Mouse (Mus musculus): ENCODE measurements around the gene Szrd1. TPM values are rescaled to one million over a fixed set of nuclear protein-coding genes. Genes with fewer than 3 reads are reported as not detected.

Szrd1 gene
- 40.5 and 42.4 TPM in 2 replicates for polyA plus RNA-seq (2015; fragmentation: Nextera tagmentation; extraction: Ambion mirVana)

GRCm38 (mm10) chr4:141139116-141139970 is at the start of gene Szrd1:
Gene Szrd1, minus strand, starts transcription at chr4:141139775.
- H3K27me3 ChIP-seq = no peaks in the 10 kb centered on the region
- H3K36me3 ChIP-seq = peaks cover 5% of the 10 kb centered on the region; the same call in 1 of the 2 replicates
- peak within 1 kb of the TSS; percentile 76 for H3K4me3 ChIP-seq
- whole genome bisulfite sequencing = under 1% methylated on average over 62 of the region's 63 CpGs
- peak within 1 kb of the TSS; percentile 86 for H3K9ac ChIP-seq
- H3K4me1 ChIP-seq = peaks cover 41% of the 10 kb centered on the region
- ATAC-seq (ENCODE audit: insufficient number of reproducible peaks, insufficient read depth, low FRiP score, low TSS enrichment, low read depth) = peak; percentile 87
- peak within 1 kb of the TSS; percentile 83 for H3K4me2 ChIP-seq
- peak within 1 kb of the TSS; percentile 97 for H3K27ac ChIP-seq
- no peaks in the 10 kb centered on the region for H3K9me3 ChIP-seq

- Histone ChIP-seq H3K9me3 (no peaks in the 10 kb centered on the region), H3K4me1 (peaks cover 22% of the 10 kb centered on the region), H3K36me3 (peaks cover 48% of the 10 kb centered on the region), H3K27me3 (no peaks in the 10 kb centered on the region), H3K4me2 (no peak overlapping the region), H3K9ac (no peak overlapping the region), H3K27ac (peak overlapping the region; percentile 48), H3K4me3 (no peak overlapping the region)
- 33% methylated on average over 9 of the region's 9 CpGs for WGBS
- no peak for ATAC-seq (ENCODE audit: insufficient number of reproducible peaks, insufficient read depth, low FRiP score, low TSS enrichment, low read depth)
These were observed 47.6 kb upstream of the Szrd1 start for GRCm38 (mm10) chr4:141186923-141187836.

- H3K27me3 ChIP-seq = no peaks in the 10 kb centered on the region
- peaks cover 22% of the 10 kb centered on the region for H3K4me1 ChIP-seq
- H3K4me3 ChIP-seq = no peak overlapping the region
- ATAC-seq (ENCODE audit: insufficient number of reproducible peaks, insufficient read depth, low FRiP score, low TSS enrichment, low read depth) = no peak
- H3K9ac ChIP-seq = no peak overlapping the region
- 97% methylated on average over 4 of the region's 4 CpGs for WGBS
- H3K27ac ChIP-seq = no peak overlapping the region
- H3K4me2 ChIP-seq = no peak overlapping the region
- H3K36me3 ChIP-seq = peaks cover 51% of the 10 kb centered on the region
- no peaks in the 10 kb centered on the region for H3K9me3 ChIP-seq
These were observed 44.9 kb upstream of the Szrd1 start for GRCm38 (mm10) chr4:141184426-141184825.

- Histone ChIP-seq H3K36me3 (peaks cover 55% of the 10 kb centered on the region), H3K4me2 (no peak overlapping the region), H3K4me3 (no peak overlapping the region), H3K4me1 (peaks cover 22% of the 10 kb centered on the region), H3K9me3 (no peaks in the 10 kb centered on the region), H3K9ac (no peak overlapping the region), H3K27ac (no peak overlapping the region), H3K27me3 (no peaks in the 10 kb centered on the region)
- WGBS = 80% methylated on average over 2 of the region's 2 CpGs
- no peak for ATAC-seq (ENCODE audit: insufficient number of reproducible peaks, insufficient read depth, low FRiP score, low TSS enrichment, low read depth)
These were observed 44.4 kb upstream of the Szrd1 start for GRCm38 (mm10) chr4:141183932-141184331.

GRCm38 (mm10) chr4:141181981-141182380 is 42.4 kb upstream of the Szrd1 start:
- peaks cover 69% of the 10 kb centered on the region for H3K36me3 ChIP-seq
- H3K4me1 ChIP-seq = peaks cover 16% of the 10 kb centered on the region
- 96% methylated on average over 6 of the region's 6 CpGs for WGBS
- no peak overlapping the region for H3K27ac ChIP-seq
- no peak overlapping the region for H3K4me2 ChIP-seq
- H3K27me3 ChIP-seq = no peaks in the 10 kb centered on the region
- no peak for ATAC-seq (ENCODE audit: insufficient number of reproducible peaks, insufficient read depth, low FRiP score, low TSS enrichment, low read depth)
- no peaks in the 10 kb centered on the region for H3K9me3 ChIP-seq
- H3K4me3 ChIP-seq = no peak overlapping the region
- no peak overlapping the region for H3K9ac ChIP-seq

GRCm38 (mm10) chr4:141180831-141181230 is 41.3 kb upstream of the Szrd1 start:
- no peak overlapping the region for H3K9ac ChIP-seq
- no peak overlapping the region for H3K4me2 ChIP-seq
- no peak for ATAC-seq (ENCODE audit: insufficient number of reproducible peaks, insufficient read depth, low FRiP score, low TSS enrichment, low read depth)
- no peaks in the 10 kb centered on the region for H3K9me3 ChIP-seq
- H3K27ac ChIP-seq = no peak overlapping the region
- H3K36me3 ChIP-seq = peaks cover 77% of the 10 kb centered on the region
- H3K4me1 ChIP-seq = peaks cover 12% of the 10 kb centered on the region
- H3K4me3 ChIP-seq = no peak overlapping the region
- H3K27me3 ChIP-seq = no peaks in the 10 kb centered on the region
- WGBS = 79% methylated on average over 8 of the region's 8 CpGs

- H3K4me3 ChIP-seq = no peak overlapping the region
- H3K4me1 ChIP-seq = peaks cover 12% of the 10 kb centered on the region; the same call in 1 of the 2 replicates
- H3K9ac ChIP-seq = no peak overlapping the region
- H3K9me3 ChIP-seq = no peaks in the 10 kb centered on the region
- H3K27me3 ChIP-seq = no peaks in the 10 kb centered on the region
- 78% methylated on average over 4 of the region's 4 CpGs for WGBS
- no peak overlapping the region for H3K27ac ChIP-seq
- peaks cover 78% of the 10 kb centered on the region for H3K36me3 ChIP-seq
- H3K4me2 ChIP-seq = no peak overlapping the region
- ATAC-seq (ENCODE audit: insufficient number of reproducible peaks, insufficient read depth, low FRiP score, low TSS enrichment, low read depth) = no peak
These were observed 38.9 kb upstream of the Szrd1 start for GRCm38 (mm10) chr4:141178500-141178899.

GRCm38 (mm10) chr4:141176328-141176838 is 36.8 kb upstream of the Szrd1 start:
- Histone ChIP-seq H3K4me1 (peaks cover 12% of the 10 kb centered on the region; the same call in 1 of the 2 replicates), H3K4me3 (no peak overlapping the region), H3K4me2 (no peak overlapping the region), H3K9me3 (no peaks in the 10 kb centered on the region), H3K27me3 (no peaks in the 10 kb centered on the region), H3K27ac (peak overlapping the region; percentile 55; the same call in 1 of the 2 replicates), H3K9ac (no peak overlapping the region), H3K36me3 (peaks cover 75% of the 10 kb centered on the region)
- no peak for ATAC-seq (ENCODE audit: insufficient number of reproducible peaks, insufficient read depth, low FRiP score, low TSS enrichment, low read depth)
- WGBS = 81% methylated on average over 10 of the region's 10 CpGs

- Histone ChIP-seq H3K27ac (no peak overlapping the region), H3K36me3 (peaks cover 75% of the 10 kb centered on the region), H3K4me3 (no peak overlapping the region), H3K4me1 (peaks cover 12% of the 10 kb centered on the region; the same call in 1 of the 2 replicates), H3K27me3 (no peaks in the 10 kb centered on the region), H3K9ac (no peak overlapping the region), H3K9me3 (no peaks in the 10 kb centered on the region), H3K4me2 (no peak overlapping the region)
- ATAC-seq (ENCODE audit: insufficient number of reproducible peaks, insufficient read depth, low FRiP score, low TSS enrichment, low read depth) = no peak
- 43% methylated on average over 5 of the region's 5 CpGs for WGBS
These were observed 36.2 kb upstream of the Szrd1 start for GRCm38 (mm10) chr4:141175783-141176182.

- Histone ChIP-seq H3K9ac (no peak overlapping the region), H3K4me1 (0 out of 2 replicates have a peak, but pooled peaks cover 8% of the 10 kb centered on the region), H3K9me3 (no peaks in the 10 kb centered on the region), H3K27me3 (no peaks in the 10 kb centered on the region), H3K36me3 (peaks cover 75% of the 10 kb centered on the region), H3K4me2 (no peak overlapping the region), H3K27ac (no peak overlapping the region), H3K4me3 (no peak overlapping the region)
- WGBS = 93% methylated on average over 8 of the region's 8 CpGs
- ATAC-seq (ENCODE audit: insufficient number of reproducible peaks, insufficient read depth, low FRiP score, low TSS enrichment, low read depth) = no peak
These were observed 32.5 kb upstream of the Szrd1 start for GRCm38 (mm10) chr4:141172121-141172520.

GRCm38 (mm10) chr4:141167156-141167555 is 27.6 kb upstream of the Szrd1 start:
- Histone ChIP-seq H3K27ac (no peak overlapping the region), H3K36me3 (peaks cover 58% of the 10 kb centered on the region), H3K4me3 (no peak overlapping the region), H3K4me2 (no peak overlapping the region), H3K27me3 (no peaks in the 10 kb centered on the region), H3K9ac (no peak overlapping the region), H3K4me1 (no peaks in the 10 kb centered on the region), H3K9me3 (peaks cover 6% of the 10 kb centered on the region; the same call in 1 of the 2 replicates)
- WGBS = 99% methylated on average over 3 of the region's 3 CpGs
- no peak for ATAC-seq (ENCODE audit: insufficient number of reproducible peaks, insufficient read depth, low FRiP score, low TSS enrichment, low read depth)

Measured in embryonic facial prominence, embryonic 13.5 days (tissue).